Mouse (Mus musculus): ENCODE measurements around the gene Dtnbp1. TPM values are rescaled to one million over a fixed set of nuclear protein-coding genes. Genes with fewer than 3 reads are reported as not detected.

Gene Dtnbp1
- polyA plus RNA-seq, 1 experiment: 107 TPM

GRCm38 (mm10) chr13:45031314-45031713 is 29.4 kb upstream of the Dtnbp1 start:
- TF ChIP-seq CTCF (IDR thresholded peaks at IDR 0.05; ENCODE audit: low read depth, low read length) (no peak), POLR2A (IDR thresholded peaks at IDR 0.05; ENCODE audit: borderline replicate concordance, low read depth, low read length) (no peak)
- H3K4me3 ChIP-seq (ENCODE audit: insufficient read depth, low read length): no peak overlapping the region
- peaks cover 8% of the 10 kb centered on the region for H3K4me1 ChIP-seq (ENCODE audit: control insufficient read depth, insufficient read depth, low read length)
- H3K27ac ChIP-seq (ENCODE audit: insufficient read depth, low read depth, low read length): no peak overlapping the region

- Histone ChIP-seq H3K4me1 (ENCODE audit: control insufficient read depth, insufficient read depth, low read length) (peaks cover 8% of the 10 kb centered on the region), H3K4me3 (ENCODE audit: insufficient read depth, low read length) (no peak overlapping the region), H3K27ac (ENCODE audit: insufficient read depth, low read depth, low read length) (no peak overlapping the region)
- TF ChIP-seq POLR2A (IDR thresholded peaks at IDR 0.05; ENCODE audit: borderline replicate concordance, low read depth, low read length) (no peak), CTCF (IDR thresholded peaks at IDR 0.05; ENCODE audit: low read depth, low read length) (peak; percentile 99)
Observed at GRCm38 (mm10) chr13:45030830-45031229, 28.9 kb upstream of the Dtnbp1 start.

GRCm38 (mm10) chr13:45029791-45030190 is 27.8 kb upstream of the Dtnbp1 start:
- Histone ChIP-seq H3K4me3 (ENCODE audit: insufficient read depth, low read length) (no peak overlapping the region), H3K4me1 (ENCODE audit: control insufficient read depth, insufficient read depth, low read length) (peaks cover 8% of the 10 kb centered on the region), H3K27ac (ENCODE audit: insufficient read depth, low read depth, low read length) (no peak overlapping the region)
- TF ChIP-seq POLR2A (IDR thresholded peaks at IDR 0.05; ENCODE audit: borderline replicate concordance, low read depth, low read length) (no peak), CTCF (IDR thresholded peaks at IDR 0.05; ENCODE audit: low read depth, low read length) (no peak)

- Histone ChIP-seq H3K27ac (ENCODE audit: insufficient read depth, low read depth, low read length) (no peak overlapping the region), H3K4me3 (ENCODE audit: insufficient read depth, low read length) (no peak overlapping the region), H3K4me1 (ENCODE audit: control insufficient read depth, insufficient read depth, low read length) (peaks cover 3% of the 10 kb centered on the region; the same call in 1 of the 2 replicates)
- no peak for TF ChIP-seq CTCF (IDR thresholded peaks at IDR 0.05; ENCODE audit: low read depth, low read length)
- TF ChIP-seq POLR2A (IDR thresholded peaks at IDR 0.05; ENCODE audit: borderline replicate concordance, low read depth, low read length): no peak
Observed at GRCm38 (mm10) chr13:45026291-45026690, 24.3 kb upstream of the Dtnbp1 start.

- H3K4me3 ChIP-seq (ENCODE audit: insufficient read depth, low read length): no peak overlapping the region
- H3K4me1 ChIP-seq (ENCODE audit: control insufficient read depth, insufficient read depth, low read length): no peaks in the 10 kb centered on the region
- no peak for TF ChIP-seq POLR2A (IDR thresholded peaks at IDR 0.05; ENCODE audit: borderline replicate concordance, low read depth, low read length)
- no peak for TF ChIP-seq CTCF (IDR thresholded peaks at IDR 0.05; ENCODE audit: low read depth, low read length)
- no peak overlapping the region for H3K27ac ChIP-seq (ENCODE audit: insufficient read depth, low read depth, low read length)
Observed at GRCm38 (mm10) chr13:45024821-45025220, 22.9 kb upstream of the Dtnbp1 start.

- Histone ChIP-seq H3K4me3 (ENCODE audit: insufficient read depth, low read length) (no peak overlapping the region), H3K4me1 (ENCODE audit: control insufficient read depth, insufficient read depth, low read length) (no peaks in the 10 kb centered on the region), H3K27ac (ENCODE audit: insufficient read depth, low read depth, low read length) (no peak overlapping the region)
- TF ChIP-seq POLR2A (IDR thresholded peaks at IDR 0.05; ENCODE audit: borderline replicate concordance, low read depth, low read length): no peak
- no peak for TF ChIP-seq CTCF (IDR thresholded peaks at IDR 0.05; ENCODE audit: low read depth, low read length)
Observed at GRCm38 (mm10) chr13:45023356-45024150, 21.6 kb upstream of the Dtnbp1 start.

GRCm38 (mm10) chr13:45008150-45008549 is 6.2 kb upstream of the Dtnbp1 start:
- Histone ChIP-seq H3K4me3 (ENCODE audit: insufficient read depth, low read length) (no peak overlapping the region), H3K27ac (ENCODE audit: insufficient read depth, low read depth, low read length) (no peak overlapping the region), H3K4me1 (ENCODE audit: control insufficient read depth, insufficient read depth, low read length) (peaks cover 17% of the 10 kb centered on the region)
- TF ChIP-seq CTCF (IDR thresholded peaks at IDR 0.05; ENCODE audit: low read depth, low read length): peak; percentile 70
- TF ChIP-seq POLR2A (IDR thresholded peaks at IDR 0.05; ENCODE audit: borderline replicate concordance, low read depth, low read length): no peak

GRCm38 (mm10) chr13:45007726-45008125 is 5.8 kb upstream of the Dtnbp1 start:
- no peak overlapping the region for H3K27ac ChIP-seq (ENCODE audit: insufficient read depth, low read depth, low read length)
- TF ChIP-seq POLR2A (IDR thresholded peaks at IDR 0.05; ENCODE audit: borderline replicate concordance, low read depth, low read length) (no peak), CTCF (IDR thresholded peaks at IDR 0.05; ENCODE audit: low read depth, low read length) (no peak)
- H3K4me1 ChIP-seq (ENCODE audit: control insufficient read depth, insufficient read depth, low read length): peaks cover 18% of the 10 kb centered on the region
- H3K4me3 ChIP-seq (ENCODE audit: insufficient read depth, low read length): no peak overlapping the region

GRCm38 (mm10) chr13:45006483-45006882 is 4.5 kb upstream of the Dtnbp1 start:
- no peak for TF ChIP-seq POLR2A (IDR thresholded peaks at IDR 0.05; ENCODE audit: borderline replicate concordance, low read depth, low read length)
- peak; percentile 97 for TF ChIP-seq CTCF (IDR thresholded peaks at IDR 0.05; ENCODE audit: low read depth, low read length)
- Histone ChIP-seq H3K4me3 (ENCODE audit: insufficient read depth, low read length) (no peak overlapping the region), H3K27ac (ENCODE audit: insufficient read depth, low read depth, low read length) (peak overlapping the region; percentile 97)

GRCm38 (mm10) chr13:45005861-45006260 is 3.9 kb upstream of the Dtnbp1 start:
- H3K4me1 ChIP-seq (ENCODE audit: control insufficient read depth, insufficient read depth, low read length): peaks cover 25% of the 10 kb centered on the region
- TF ChIP-seq POLR2A (IDR thresholded peaks at IDR 0.05; ENCODE audit: borderline replicate concordance, low read depth, low read length) (no peak), CTCF (IDR thresholded peaks at IDR 0.05; ENCODE audit: low read depth, low read length) (no peak)
- no peak overlapping the region for H3K4me3 ChIP-seq (ENCODE audit: insufficient read depth, low read length)
- peak overlapping the region; percentile 97 for H3K27ac ChIP-seq (ENCODE audit: insufficient read depth, low read depth, low read length)

More at GRCm38 (mm10) chr13:45006483-45006882, 4.5 kb upstream of the Dtnbp1 start:
- H3K4me1 ChIP-seq (ENCODE audit: control insufficient read depth, insufficient read depth, low read length): peaks cover 25% of the 10 kb centered on the region

All from bone marrow macrophage, adult 2 months (primary cell).